Mouse (Mus musculus) left cerebral cortex, adult 8-10 months (tissue): ENCODE measurements around the gene Mpped1. TPM values are rescaled to one million over a fixed set of nuclear protein-coding genes. Genes with fewer than 3 reads are reported as not detected.
A peak's percentile ranks its signal among the peaks of the same experiment; 100 is the strongest.

ENCODE experiments used
- DNase-seq, 2 experiments: peaks; one replicate each; pipeline ENCODE4 v3.0.0; 2022; ENCODE audit warnings: low spot score in 2 of 2
- total RNA-seq, 4 experiments: library from RNA; stranded (reverse); gene quantifications; 2 replicates each; pipeline ENCODE4 v1.2.4; 2022

Gene Mpped1
- total RNA-seq, 4 experiments from 2014 or later: 172 to 194 (median 178) TPM

GRCm38 (mm10) chr15:83879845-83880244, 100.6 kb downstream of the Mpped1 start:
- no peak for DNase-seq

- DNase-seq: no peak
Observed at GRCm38 (mm10) chr15:83883821-83884220, 104.6 kb downstream of the Mpped1 start.

GRCm38 (mm10) chr15:83884291-83884690, 105.0 kb downstream of the Mpped1 start:
- no peak for DNase-seq

- no peak for DNase-seq
Observed at GRCm38 (mm10) chr15:83892871-83893270, 113.6 kb downstream of the Mpped1 start.

GRCm38 (mm10) chr15:83894261-83894660, 115.0 kb downstream of the Mpped1 start:
- DNase-seq: no peak

GRCm38 (mm10) chr15:83896011-83896410, 116.7 kb downstream of the Mpped1 start:
- DNase-seq: no peak

- DNase-seq: peak; percentile 28 to 61
Observed at GRCm38 (mm10) chr15:83897286-83897685, 118.0 kb downstream of the Mpped1 start.

- no peak for DNase-seq
Observed at GRCm38 (mm10) chr15:83906472-83906871, 127.2 kb downstream of the Mpped1 start.

Other genes starting within 250 kb of the Mpped1 start
- 10 to 100 TPM in 3 of 4 experiments, 1 to 10 TPM in 1; 8.7 to 12.8 (median 10.5) TPM for gene Tspo, start 215.9 kb upstream of the Mpped1 start, total RNA-seq
- gene Mcat, start 215.7 kb upstream of the Mpped1 start, total RNA-seq: 10 to 100 TPM; 21.5 to 30.0 (median 28.1) TPM
- gene Ttll12, start 184.3 kb upstream of the Mpped1 start, total RNA-seq: 10 to 100 TPM in 1 of 4 experiments, 1 to 10 TPM in 3; 9.3 to 10.6 (median 10.0) TPM
- gene Scube1, start 54.4 kb upstream of the Mpped1 start, total RNA-seq: 10 to 100 TPM; 44.7 to 51.8 (median 45.4) TPM